Mouse (Mus musculus): ENCODE measurements around the gene Slc3a2. TPM values are rescaled to one million over a fixed set of nuclear protein-coding genes. Genes with fewer than 3 reads are reported as not detected.
A peak's percentile ranks its signal among the peaks of the same experiment; 100 is the strongest.
"Not testable (repeated sequence)": the region's sequence is repeated elsewhere in the genome, so short reads cannot be mapped to it uniquely, and the experiment has no call there.

Gene Slc3a2
- total and polyA plus RNA-seq, 3 experiments, result 269 to 478 (median 284) TPM

DNA sequence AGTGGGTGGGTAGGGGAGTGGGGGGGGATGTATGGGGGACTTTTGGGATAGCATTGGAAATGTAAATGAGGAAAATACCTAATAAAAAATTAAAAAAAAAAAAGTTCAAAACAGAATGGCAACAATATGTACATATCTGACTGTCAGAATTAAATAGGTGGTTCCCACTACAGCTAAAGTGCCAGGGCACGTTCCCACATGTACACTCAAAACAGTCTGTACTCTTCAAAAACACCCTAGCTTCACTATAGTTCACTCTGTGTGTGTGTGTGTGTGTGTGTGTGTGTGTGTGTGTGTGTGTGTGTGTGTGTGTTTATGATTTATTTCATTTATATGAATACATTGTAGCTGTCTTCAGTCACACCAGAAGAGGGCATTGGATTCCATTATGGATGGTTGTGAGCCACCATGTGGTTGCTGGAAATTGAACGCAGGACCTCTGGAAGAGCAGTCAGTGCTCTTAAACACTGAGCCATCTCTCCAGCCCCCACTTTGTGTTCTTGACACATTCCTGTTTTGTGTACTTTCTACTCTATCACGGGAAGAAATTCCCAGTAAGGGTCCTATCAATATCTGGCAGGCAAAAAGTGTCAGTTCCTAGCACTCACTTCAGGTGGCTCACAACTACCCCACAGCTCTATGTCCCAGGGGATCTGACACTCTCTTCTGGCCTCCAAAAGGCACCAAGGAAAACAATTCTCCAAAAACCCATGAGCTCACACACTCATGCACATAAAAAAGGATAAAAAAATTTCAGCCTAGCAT lies 5.3 kb upstream of the Slc3a2 start:
- H3K27ac ChIP-seq (ENCODE audit: insufficient read depth, low read depth); dilution Hi-C loops (cut with MboI; ENCODE audit: extremely low pct_ligation_motif_present, extremely low pct_unique_long_range_greater_than_20kb, low sequenced_read_pairs); H3K9ac ChIP-seq (ENCODE audit: insufficient read depth, low read depth); H3K9me3 ChIP-seq (replicated peaks; ENCODE audit: low read length); H3K4me3 ChIP-seq (replicated peaks in 1 of 3; ENCODE audit: low read depth in 2 of 3, low read length in 2 of 3, poor library complexity in 1 of 3); H3K27me3 ChIP-seq (replicated peaks); H3K4me2 ChIP-seq (ENCODE audit: insufficient read depth, low read depth, poor library complexity, severe bottlenecking); DNase-seq (ENCODE audit: extremely low read depth): not testable (repeated sequence)
- Histone ChIP-seq H3K79me2 (replicated peaks; ENCODE audit: control insufficient read depth, extremely low read depth, insufficient read depth, poor library complexity, severe bottlenecking) (peaks cover 25% of the 10 kb centered on the region), H3K36me3 (replicated peaks in 1 of 2; ENCODE audit: control insufficient read depth in 1 of 2, insufficient read depth in 1 of 2, low read length in 1 of 2) (peaks cover 26 to 34% of the 10 kb centered on the region in 2 experiments), H3K4me1 (ENCODE audit: control insufficient read depth in 1 of 2, insufficient read depth in 2 of 2) (peaks cover 2 to 16% of the 10 kb centered on the region in 2 experiments; a peak in 3 of 4 replicates)
- in situ Hi-C loops (cut with MboI; ENCODE audit: low pct_ligation_motif_present, low pct_unique_long_range_greater_than_20kb, low sequenced_read_pairs), result loop anchor here (25.0 kb wide), 1 partner anchor 384 kb away; no protein-coding TSS in a partner anchor
- 0 out of 2 replicates have a peak, but pooled peaks have one; percentile 30 for TF ChIP-seq ZMIZ1 (IDR thresholded peaks at IDR 0.05; ENCODE audit: low read depth, low read length)
- TF ChIP-seq CTCF (conservative IDR thresholded peaks at IDR 0.05 in 1 of 2, IDR thresholded peaks at IDR 0.05 in 1 of 2; ENCODE audit: low read depth in 2 of 2, low read length in 2 of 2), result peak in 1 of 2 experiments; percentile 23; a peak in 1 of 4 replicates

DNA sequence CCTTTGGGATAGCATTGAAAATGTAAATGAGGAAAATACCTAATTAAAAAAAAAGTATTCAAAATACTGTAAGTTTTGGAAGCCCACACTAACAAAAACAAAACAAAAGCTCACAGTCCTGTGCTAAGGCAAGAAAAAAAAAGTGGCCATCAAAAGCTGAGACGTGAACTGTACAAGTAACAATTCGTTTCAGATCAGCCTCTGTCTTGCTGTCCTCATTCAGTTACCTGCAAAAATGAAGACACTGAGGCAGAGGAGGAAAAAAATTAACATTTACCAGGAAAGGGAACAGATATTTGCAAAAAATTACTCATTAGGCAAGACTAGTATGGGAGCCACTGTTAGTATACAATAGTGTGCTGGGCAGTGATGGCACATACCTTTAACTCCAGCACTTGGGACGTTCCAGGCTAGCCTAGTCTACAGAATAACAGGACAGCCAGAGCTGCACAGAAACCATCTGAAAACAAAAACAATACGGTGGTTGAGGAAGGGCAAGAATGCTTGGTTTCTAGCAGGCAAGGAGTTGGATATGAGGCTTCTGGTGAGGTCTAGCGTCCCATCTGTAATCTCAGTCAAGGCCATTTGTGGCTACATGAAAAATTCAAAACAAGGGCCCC lies 4.4 kb upstream of the Slc3a2 start:
- Histone ChIP-seq H3K36me3 (replicated peaks in 1 of 2; ENCODE audit: control insufficient read depth in 1 of 2, insufficient read depth in 1 of 2, low read length in 1 of 2) (peaks cover 26 to 34% of the 10 kb centered on the region in 2 experiments), H3K27ac (ENCODE audit: insufficient read depth, low read depth) (0 out of 2 replicates have a peak overlapping the region, but pooled peaks have one; percentile 19), H3K4me2 (ENCODE audit: insufficient read depth, low read depth, poor library complexity, severe bottlenecking) (no peak overlapping the region; the same call in 1 of the 2 replicates), H3K9me3 (replicated peaks; ENCODE audit: low read length) (peaks cover 2% of the 10 kb centered on the region), H3K79me2 (replicated peaks; ENCODE audit: control insufficient read depth, extremely low read depth, insufficient read depth, poor library complexity, severe bottlenecking) (peaks cover 27% of the 10 kb centered on the region), H3K9ac (ENCODE audit: insufficient read depth, low read depth) (no peak overlapping the region), H3K4me1 (ENCODE audit: control insufficient read depth in 1 of 2, insufficient read depth in 2 of 2) (peaks cover 2 to 16% of the 10 kb centered on the region in 2 experiments; a peak in 3 of 4 replicates), H3K4me3 (replicated peaks in 1 of 3; ENCODE audit: low read depth in 2 of 3, low read length in 2 of 3, poor library complexity in 1 of 3) (no peak overlapping the region), H3K27me3 (replicated peaks) (no peaks in the 10 kb centered on the region)
- DNase-seq (ENCODE audit: extremely low read depth), result peak; percentile 71
- in situ Hi-C loops (cut with MboI; ENCODE audit: low pct_ligation_motif_present, low pct_unique_long_range_greater_than_20kb, low sequenced_read_pairs) (loop anchor here (25.0 kb wide), 1 partner anchor 385 kb away; no protein-coding TSS in a partner anchor), dilution Hi-C loops (cut with MboI; ENCODE audit: extremely low pct_ligation_motif_present, extremely low pct_unique_long_range_greater_than_20kb, low sequenced_read_pairs) (no loop called here)
- peak; percentile 96; the same call in 1 of the 2 replicates for TF ChIP-seq POLR2AphosphoS2 (IDR thresholded peaks at IDR 0.05; ENCODE audit: low read depth, low read length)
- no peak for TF ChIP-seq PAX5 (IDR thresholded peaks at IDR 0.05; ENCODE audit: low read length)
- no peak for TF ChIP-seq ZC3H11A (IDR thresholded peaks at IDR 0.05; ENCODE audit: low read depth, low read length)
- no peak for TF ChIP-seq USF1 (IDR thresholded peaks at IDR 0.05; ENCODE audit: low read depth, low read length)
- TF ChIP-seq TBP (conservative IDR thresholded peaks at IDR 0.05; ENCODE audit: low read depth, low read length), result no peak
- peak; percentile 13; the same call in 1 of the 2 replicates for TF ChIP-seq MYC (IDR thresholded peaks at IDR 0.05; ENCODE audit: low read depth, low read length)
- TF ChIP-seq SIN3A (IDR thresholded peaks at IDR 0.05; ENCODE audit: low read length), result no peak
- peak; percentile 71 for TF ChIP-seq POLR2A (IDR thresholded peaks at IDR 0.05; ENCODE audit: low read depth, low read length)
- peak; percentile 22; the same call in 1 of the 2 replicates for TF ChIP-seq NELFE (IDR thresholded peaks at IDR 0.05; ENCODE audit: low read depth, low read length)
- TF ChIP-seq E2F4 (IDR thresholded peaks at IDR 0.05; ENCODE audit: insufficient replicate concordance, low read depth, low read length), result no peak
- no peak for TF ChIP-seq UBTF (IDR thresholded peaks at IDR 0.05; ENCODE audit: low read depth, low read length)
- no peak for TF ChIP-seq ZKSCAN1 (IDR thresholded peaks at IDR 0.05; ENCODE audit: borderline replicate concordance, low read depth, low read length)
- TF ChIP-seq MAX (IDR thresholded peaks at IDR 0.05; ENCODE audit: low read length), result no peak
- TF ChIP-seq IRF4 (IDR thresholded peaks at IDR 0.05; ENCODE audit: low read depth, low read length), result no peak
- no peak for TF ChIP-seq JUN (IDR thresholded peaks at IDR 0.05; ENCODE audit: insufficient read depth, low read depth, low read length)
- no peak for TF ChIP-seq KAT2A (IDR thresholded peaks at IDR 0.05; ENCODE audit: insufficient replicate concordance, low read length)
- TF ChIP-seq GABPA (IDR thresholded peaks at IDR 0.05; ENCODE audit: insufficient replicate concordance, low read depth, low read length), result no peak
- no peak for TF ChIP-seq MEF2A (IDR thresholded peaks at IDR 0.05; ENCODE audit: borderline replicate concordance, low read depth, low read length)
- no peak for TF ChIP-seq NRF1 (IDR thresholded peaks at IDR 0.05; ENCODE audit: low read depth, low read length)
- TF ChIP-seq CHD2 (IDR thresholded peaks at IDR 0.05; ENCODE audit: low read length), result peak; percentile 80
- no peak for TF ChIP-seq MAZ (IDR thresholded peaks at IDR 0.05; ENCODE audit: low read depth, low read length)
- TF ChIP-seq CTCF (conservative IDR thresholded peaks at IDR 0.05 in 1 of 2, IDR thresholded peaks at IDR 0.05 in 1 of 2; ENCODE audit: low read depth in 2 of 2, low read length in 2 of 2), result no peak
- TF ChIP-seq MXI1 (IDR thresholded peaks at IDR 0.05; ENCODE audit: low read depth, low read length), result 0 out of 2 replicates have a peak, but pooled peaks have one; percentile 33
- TF ChIP-seq BHLHE40 (IDR thresholded peaks at IDR 0.05; ENCODE audit: low read depth, low read length), result no peak
- no peak for TF ChIP-seq TCF12 (IDR thresholded peaks at IDR 0.05; ENCODE audit: low read depth, low read length)
- no peak for TF ChIP-seq MAFK (IDR thresholded peaks at IDR 0.05; ENCODE audit: insufficient replicate concordance, low read length)
- peak; percentile 86 for TF ChIP-seq ZMIZ1 (IDR thresholded peaks at IDR 0.05; ENCODE audit: low read depth, low read length)
- TF ChIP-seq ETS1 (conservative IDR thresholded peaks at IDR 0.05; ENCODE audit: low read depth, low read length), result no peak
- TF ChIP-seq JUND (conservative IDR thresholded peaks at IDR 0.05; ENCODE audit: low read depth, low read length), result no peak

All from CH12.LX (cell line).